Mouse (Mus musculus) ES-E14 (cell line): Measurements from ENCODE around the gene Ccdc58. TPM values are rescaled to one million over a fixed set of nuclear protein-coding genes. Genes with fewer than 3 reads are reported as not detected.
A peak's percentile ranks its signal among the peaks of the same experiment; 100 is the strongest.
"Not testable (repeated sequence)": the region's sequence is repeated elsewhere in the genome, so short reads cannot be mapped to it uniquely, and the experiment has no call there.

Experiments
- DNase-seq: peaks from one replicate; pipeline ENCODE4 v3.0.0-alpha.2; 2013; ENCODE audit warnings: low read depth, low spot score
- H3K27ac ChIP-seq: 2 replicates; pipeline ENCODE4 v1.5.1; 2012; ENCODE audit warnings: low read depth, mild to moderate bottlenecking, low read length, moderate library complexity, mixed read lengths; ENCODE audit not compliant: poor library complexity, insufficient read depth, severe bottlenecking
- H3K36me3 ChIP-seq: 2 replicates; pipeline ENCODE4 v1.6.1; 2012; ENCODE audit warnings: mild to moderate bottlenecking, low read length, moderate library complexity, mixed read lengths; ENCODE audit not compliant: control insufficient read depth, poor library complexity, insufficient read depth, severe bottlenecking
- H3K4me1 ChIP-seq, 2 experiments: fragments of 150-350 bp in 1 of 2; sonication (generic) in 1 of 2; 2 replicates each; pipeline ENCODE4 v1.6.1; 2012; ENCODE audit warnings: low read length in 2 of 2, mild to moderate bottlenecking in 1 of 2, mixed read lengths in 1 of 2; ENCODE audit not compliant: control insufficient read depth in 2 of 2, insufficient read depth in 2 of 2, poor library complexity in 1 of 2
- H3K4me3 ChIP-seq, 2 experiments: fragments of 150-350 bp in 1 of 2; sonication (generic) in 1 of 2; 2 replicates each; pipeline ENCODE4 v1.5.1; 2012; ENCODE audit warnings: low read length in 2 of 2, low read depth in 1 of 2, mild to moderate bottlenecking in 1 of 2, mixed read lengths in 1 of 2; ENCODE audit not compliant: insufficient read depth in 1 of 2, poor library complexity in 1 of 2, severe bottlenecking in 1 of 2
- H3K9ac ChIP-seq: 2 replicates; pipeline ENCODE4 v1.6.1; 2012; ENCODE audit warnings: low read depth, mild to moderate bottlenecking, low read length, mixed read lengths; ENCODE audit not compliant: poor library complexity, insufficient read depth, severe bottlenecking
- H3K9me3 ChIP-seq: fragments of 150-350 bp; sonication (generic); 2 replicates; pipeline ENCODE4 v1.6.1; 2012; ENCODE audit warnings: low read depth, mild to moderate bottlenecking, low read length; ENCODE audit not compliant: control insufficient read depth, insufficient read depth
- CHD2 ChIP-seq: IDR thresholded peaks from 2 replicates; pipeline ENCODE4 v1.6.1; 2014; ENCODE audit warnings: mild to moderate bottlenecking, low read depth, low read length, inconsistent platforms
- HCFC1 ChIP-seq: IDR thresholded peaks from 2 replicates; pipeline ENCODE4 v1.6.1; 2012; ENCODE audit warnings: low read length, inconsistent platforms, borderline replicate concordance; ENCODE audit not compliant: insufficient read depth
- MAFK ChIP-seq: IDR thresholded peaks from 2 replicates; pipeline ENCODE4 v1.6.1; 2014; ENCODE audit warnings: mild to moderate bottlenecking, low read depth, low read length, inconsistent platforms; ENCODE audit not compliant: insufficient read depth
- ZC3H11A ChIP-seq: IDR thresholded peaks from 2 replicates; pipeline ENCODE4 v1.6.1; 2012; ENCODE audit warnings: low read depth, mild to moderate bottlenecking, inconsistent platforms, low read length, borderline replicate concordance
- ZNF384 ChIP-seq: IDR thresholded peaks from 2 replicates; pipeline ENCODE4 v1.6.1; 2012; ENCODE audit warnings: low read depth, low read length, inconsistent platforms
- in situ Hi-C, 2 experiments: fragments of 600-800 bp; cut with MboI; formaldehyde crosslinking; loops; one replicate each; pipeline ENCODE4 v1.15.1; 2025; ENCODE audit warnings: low sequenced_read_pairs in 2 of 2, inconsistent platforms in 1 of 2; ENCODE audit not compliant: unreplicated experiment in 2 of 2
- total RNA-seq: library from RNA; depleted of rRNA; stranded (reverse); fragments of 300-350 nt; gene quantifications from 2 replicates; pipeline ENCODE4 v1.2.3, GENCODE M21; 2012; rRNA removed

Ccdc58 gene
- total RNA-seq = 160 and 185 TPM in 2 replicates

DNA sequence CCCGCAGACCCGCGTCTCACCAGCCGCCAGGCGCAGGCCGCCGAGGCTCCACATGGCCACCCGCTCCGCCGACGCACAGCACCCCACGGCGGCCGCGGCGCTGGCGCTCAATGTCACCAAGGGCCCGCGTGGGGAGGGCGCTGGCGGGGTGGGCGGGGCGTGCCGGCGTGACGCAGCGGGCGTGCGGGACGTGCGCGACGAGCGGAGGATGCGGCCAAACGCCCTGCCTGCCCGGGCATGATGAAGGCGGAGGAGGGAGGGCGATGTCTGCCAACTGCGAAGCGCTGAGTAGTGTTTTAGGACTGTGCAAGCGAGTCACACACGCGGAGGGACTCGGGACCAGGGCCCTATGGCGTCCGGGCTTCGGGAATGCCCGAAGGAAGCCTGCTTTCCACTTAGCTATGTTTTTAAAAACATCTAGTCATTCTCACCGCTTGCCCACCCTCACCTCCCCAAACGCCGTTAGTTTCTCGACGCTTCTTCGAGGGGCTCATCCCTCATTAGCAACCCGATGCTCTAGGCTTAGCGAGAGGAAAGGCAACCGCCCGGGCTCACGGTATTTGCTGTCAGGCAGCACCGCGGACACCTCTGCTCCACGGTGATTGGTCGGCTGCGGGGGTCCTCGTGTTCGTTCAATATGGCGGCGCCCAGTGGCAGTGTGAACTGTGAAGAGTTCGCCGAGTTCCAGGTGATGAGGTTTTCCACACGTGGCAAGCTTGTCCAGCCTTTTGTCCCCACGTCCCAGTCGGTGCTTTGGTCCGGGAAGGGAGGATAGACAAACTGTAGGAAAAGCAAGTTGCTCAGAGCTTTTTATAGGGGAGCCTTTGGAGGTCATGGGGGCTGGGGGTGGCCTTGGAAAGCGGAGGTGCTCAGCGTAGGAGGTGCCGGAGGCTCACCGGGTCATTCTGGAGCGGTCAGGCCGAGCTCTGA is at the start of gene Ccdc58, which contains the start of gene Fam162a:
TSS of gene Ccdc58 (plus strand) at position 236 of the 930 bp plus-strand sequence.
TSS of gene Fam162a (minus strand) at position 145 of the 930 bp plus-strand sequence.
- H3K9ac ChIP-seq = peak within 1 kb of the TSS; percentile 91
- peak; percentile 83 for DNase-seq
- peak within 1 kb of the TSS; percentile 97 for H3K27ac ChIP-seq
- H3K9me3 ChIP-seq = no peaks in the 10 kb centered on the region
- H3K4me1 ChIP-seq = peaks cover 0 to 8% of the 10 kb centered on the region in 2 experiments; a peak in 1 of 4 replicates
- H3K36me3 ChIP-seq = peaks cover 8% of the 10 kb centered on the region
- in situ Hi-C loops = no loop called here
- H3K4me3 ChIP-seq = peak within 1 kb of the TSS; percentile 92 to 96
- TF ChIP-seq HCFC1 (peak; percentile 75), ZC3H11A (peak; percentile 25; the same call in 1 of the 2 replicates), MAFK (no peak), CHD2 (no peak), ZNF384 (no peak)

DNA sequence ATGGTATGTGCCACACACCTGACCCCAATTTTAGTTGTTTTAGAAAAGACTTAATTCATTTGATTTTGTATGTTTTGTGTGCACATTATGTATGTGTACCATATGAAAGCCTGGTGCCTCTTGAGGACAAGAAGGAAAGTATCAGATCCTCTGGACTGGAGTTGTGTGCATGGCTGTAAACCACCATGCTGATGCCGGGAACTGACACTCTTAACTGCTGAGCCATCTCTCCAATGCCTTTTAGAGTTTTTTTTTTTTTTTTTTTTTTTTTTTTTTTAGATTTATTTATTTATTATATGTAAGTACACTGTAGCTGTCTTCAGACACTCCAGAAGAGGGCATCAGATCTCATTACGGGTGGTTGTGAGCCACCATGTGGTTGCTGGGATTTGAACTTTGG is 43.4 kb upstream of the Ccdc58 start:
- H3K9ac ChIP-seq, H3K27ac ChIP-seq, H3K36me3 ChIP-seq, H3K4me3 ChIP-seq, H3K9me3 ChIP-seq, H3K4me1 ChIP-seq, in situ Hi-C loops, DNase-seq: not testable (repeated sequence)
- peak; percentile 72 for TF ChIP-seq ZNF384

DNA sequence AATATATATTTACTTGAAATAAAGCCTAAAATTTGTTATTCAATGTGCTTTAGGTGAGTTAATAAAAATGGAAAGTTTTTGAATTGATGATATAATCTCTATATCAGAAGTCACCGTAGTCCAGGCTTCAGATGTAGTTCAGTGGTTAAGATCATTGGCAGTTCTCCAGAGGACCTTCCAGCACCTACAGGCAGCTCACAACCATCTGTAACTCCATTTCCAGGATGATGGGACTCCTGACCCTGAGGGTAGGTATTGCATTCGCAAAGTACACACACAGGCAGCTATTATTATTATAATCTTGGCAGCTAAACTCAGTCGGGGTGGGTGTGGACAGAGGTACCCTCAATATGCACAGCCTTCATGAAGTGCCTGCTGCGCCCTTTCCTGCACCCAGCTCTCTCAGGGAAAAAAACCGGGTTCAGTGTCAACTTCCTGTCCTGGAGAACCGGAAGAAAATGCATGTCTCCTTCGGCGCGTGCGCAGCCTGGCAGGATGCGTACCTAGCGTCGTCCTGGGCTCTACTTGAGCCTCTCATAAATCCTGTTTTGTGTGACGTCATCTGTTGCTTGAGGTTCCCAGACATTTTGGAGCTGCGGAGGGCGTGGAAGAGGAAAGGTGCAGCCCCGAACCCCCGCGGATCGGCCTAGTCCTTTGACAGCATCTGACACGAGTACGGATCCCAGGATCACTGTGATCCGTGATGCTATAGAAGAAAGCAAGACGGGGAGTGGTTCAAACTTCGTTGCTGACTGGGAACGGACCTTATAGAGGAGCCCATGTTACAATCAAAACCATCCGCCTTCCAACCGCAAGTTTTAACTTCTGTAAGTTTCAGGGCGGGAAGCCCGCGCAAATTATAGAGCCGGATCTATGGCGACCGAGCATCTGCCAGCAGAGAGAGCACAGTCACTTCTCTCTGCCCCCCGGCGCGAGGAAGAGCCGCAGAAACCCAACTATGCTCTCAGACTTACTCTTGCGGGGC is 30.6 kb upstream of the Ccdc58 start, which contains the start of gene Wdr5b:
TSS of gene Wdr5b (plus strand) at position 551 of the 985 bp plus-strand sequence.
- H3K9me3 ChIP-seq = no peaks in the 10 kb centered on the region
- peaks cover 9% of the 10 kb centered on the region; the same call in 1 of the 2 replicates for H3K36me3 ChIP-seq
- peak within 1 kb of the TSS; percentile 68 to 86 for H3K4me3 ChIP-seq
- peaks cover 0 to 2% of the 10 kb centered on the region in 2 experiments; a peak in 1 of 4 replicates for H3K4me1 ChIP-seq
- peak within 1 kb of the TSS; percentile 76 for H3K9ac ChIP-seq
- TF ChIP-seq HCFC1 (peak; percentile 63; the same call in 1 of the 2 replicates), ZC3H11A (no peak), CHD2 (peak; percentile 71; the same call in 1 of the 2 replicates), MAFK (no peak), ZNF384 (peak; percentile 53)
- DNase-seq = peak; percentile 91
- in situ Hi-C loops = no loop called here
- no peak within 1 kb of the TSS for H3K27ac ChIP-seq

DNA sequence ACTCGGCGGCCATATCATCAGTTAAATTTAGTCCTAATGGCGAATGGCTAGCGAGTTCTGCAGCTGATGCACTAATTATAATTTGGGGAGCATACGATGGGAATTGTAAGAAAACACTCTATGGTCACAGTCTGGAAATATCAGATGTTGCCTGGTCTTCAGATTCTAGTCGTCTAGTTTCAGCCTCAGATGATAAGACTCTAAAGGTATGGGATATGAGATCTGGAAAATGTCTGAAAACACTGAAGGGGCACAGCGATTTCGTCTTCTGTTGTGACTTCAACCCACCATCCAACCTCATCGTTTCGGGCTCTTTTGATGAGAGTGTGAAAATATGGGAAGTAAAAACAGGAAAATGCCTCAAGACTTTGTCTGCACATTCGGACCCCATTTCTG is 29.9 kb upstream of the Ccdc58 start:
- Histone ChIP-seq H3K27ac (no peak overlapping the region), H3K36me3 (peaks cover 12% of the 10 kb centered on the region; the same call in 1 of the 2 replicates), H3K4me1 (peaks cover 0 to 2% of the 10 kb centered on the region in 2 experiments; a peak in 1 of 4 replicates), H3K4me3 (peak overlapping the region; percentile 68 to 86), H3K9ac (peak overlapping the region; percentile 76), H3K9me3 (no peaks in the 10 kb centered on the region)
- DNase-seq = no peak
- in situ Hi-C loops = no loop called here
- TF ChIP-seq MAFK = no peak
- no peak for TF ChIP-seq HCFC1
- no peak for TF ChIP-seq ZC3H11A
- no peak for TF ChIP-seq CHD2
- no peak for TF ChIP-seq ZNF384
